Mouse (Mus musculus) left cerebral cortex, adult 8-10 months (tissue): Measurements from ENCODE around the gene Apoc1. TPM values are rescaled to one million over a fixed set of nuclear protein-coding genes. Genes with fewer than 3 reads are reported as not detected.

Source experiments
- DNase-seq, 2 experiments: peaks; one replicate each; pipeline ENCODE4 v3.0.0; 2022; ENCODE audit warnings: low spot score in 2 of 2
- total RNA-seq, 4 experiments: library from RNA; stranded (reverse); gene quantifications; 2 replicates each; pipeline ENCODE4 v1.2.4; 2022

The Apoc1 gene
- total RNA-seq, 4 experiments from 2014 or later, result 3.4 to 6.2 (median 4.7) TPM

- DNase-seq, result no peak
Observed at GRCm38 (mm10) chr7:19710650-19711049, 18.2 kb upstream of the Apoc1 start.

- DNase-seq, result no peak
Observed at GRCm38 (mm10) chr7:19705271-19705670, 12.8 kb upstream of the Apoc1 start.

- no peak for DNase-seq
Observed at GRCm38 (mm10) chr7:19704475-19704874, 12.0 kb upstream of the Apoc1 start.

- no peak for DNase-seq
Observed at GRCm38 (mm10) chr7:19702859-19703555, 10.5 kb upstream of the Apoc1 start.

- DNase-seq, result peak; percentile 47 to 60
Observed at GRCm38 (mm10) chr7:19701069-19701761, 8.8 kb upstream of the Apoc1 start.

GRCm38 (mm10) chr7:19700299-19701068 is 8.0 kb upstream of the Apoc1 start:
- no peak for DNase-seq

- no peak for DNase-seq
Observed at GRCm38 (mm10) chr7:19699827-19700148, 7.3 kb upstream of the Apoc1 start.

GRCm38 (mm10) chr7:19698907-19699826 is 6.7 kb upstream of the Apoc1 start, which contains the start of gene Apoe:
Gene Apoe (minus strand): TSS chr7:19699188.
- peak; percentile 52 to 71 for DNase-seq

- DNase-seq, result no peak
Observed at GRCm38 (mm10) chr7:19697949-19698906, 5.8 kb upstream of the Apoc1 start.

- DNase-seq, result no peak
Observed at GRCm38 (mm10) chr7:19696336-19696873, 3.9 kb upstream of the Apoc1 start.

GRCm38 (mm10) chr7:19695881-19696280 is 3.4 kb upstream of the Apoc1 start:
- no peak for DNase-seq

GRCm38 (mm10) chr7:19695213-19695594 is 2.7 kb upstream of the Apoc1 start:
- DNase-seq, result no peak

GRCm38 (mm10) chr7:19694336-19695212 is 2.1 kb upstream of the Apoc1 start:
- DNase-seq, result no peak

GRCm38 (mm10) chr7:19693421-19693820 is 961 bp upstream of the Apoc1 start:
- DNase-seq, result peak in 1 of 2 experiments; percentile 67

GRCm38 (mm10) chr7:19691434-19691833 is 1.0 kb downstream of the Apoc1 start:
- DNase-seq, result no peak

GRCm38 (mm10) chr7:19690845-19691244 is 1.6 kb downstream of the Apoc1 start:
- DNase-seq, result no peak

- no peak for DNase-seq
Observed at GRCm38 (mm10) chr7:19688611-19689010, 3.8 kb downstream of the Apoc1 start.

- DNase-seq, result no peak
Observed at GRCm38 (mm10) chr7:19688101-19688500, 4.4 kb downstream of the Apoc1 start.
